8 mouse cellular contexts compared by ENCODE assay signal in genomic region chr15:78528726-78529411, GRCm38 (mm10). TPM values are rescaled to one million over a fixed set of nuclear protein-coding genes. Genes with fewer than 3 reads are reported as not detected.
DNase-seq lines count a peak whose midpoint lies in the region; ATAC-seq and TF ChIP-seq lines count a peak whose summit lies in the region.

No protein-coding gene starts in this region.

- H3K4me3 ChIP-seq in spleen, adult 2 months (ENCODE audit: extremely low read depth, insufficient read depth, insufficient read length), result peak overlapping the region; percentile 33; the same call in 1 of the 2 replicates
- peak overlapping the region; percentile 33 for H3K4me3 ChIP-seq in forebrain, embryonic 13.5 days
- peak overlapping the region; percentile 27 for H3K4me3 ChIP-seq in hindbrain, embryonic 16.5 days (ENCODE audit: low read length)
- peak overlapping the region; percentile 40 for H3K4me3 ChIP-seq in liver, embryonic 13.5 days (replicated peaks)
- H3K4me3 ChIP-seq in stomach, embryonic 15.5 days (replicated peaks), result peak overlapping the region; percentile 43

- peaks cover 7% of the 10 kb centered on the region; the same call in 1 of the 2 replicates for H3K4me1 ChIP-seq in spleen, adult 2 months (ENCODE audit: control insufficient read depth, insufficient read depth, insufficient read length)
- H3K4me1 ChIP-seq in forebrain, embryonic 13.5 days, result peaks cover 32% of the 10 kb centered on the region
- H3K4me1 ChIP-seq in hindbrain, embryonic 16.5 days (ENCODE audit: control insufficient read depth, insufficient read depth, low read depth, low read length), result peaks cover 23% of the 10 kb centered on the region
- H3K4me1 ChIP-seq in liver, embryonic 13.5 days (replicated peaks), result peaks cover 44% of the 10 kb centered on the region
- peaks cover 30% of the 10 kb centered on the region for H3K4me1 ChIP-seq in stomach, embryonic 15.5 days

- peak overlapping the region; percentile 60 for H3K4me2 ChIP-seq in forebrain, embryonic 13.5 days
- H3K4me2 ChIP-seq in hindbrain, embryonic 16.5 days (ENCODE audit: low read length), result peak overlapping the region; percentile 52
- H3K4me2 ChIP-seq in liver, embryonic 13.5 days, result peak overlapping the region; percentile 58
- H3K4me2 ChIP-seq in stomach, embryonic 15.5 days, result peak overlapping the region; percentile 57

- no peaks in the 10 kb centered on the region for H3K9me3 ChIP-seq in forebrain, embryonic 13.5 days (replicated peaks)
- no peaks in the 10 kb centered on the region for H3K9me3 ChIP-seq in hindbrain, embryonic 16.5 days (ENCODE audit: control insufficient read depth, low read length)
- no peaks in the 10 kb centered on the region for H3K9me3 ChIP-seq in liver, embryonic 13.5 days (replicated peaks)
- H3K9me3 ChIP-seq in stomach, embryonic 15.5 days, result no peaks in the 10 kb centered on the region

- DNase-seq in spleen, adult 2 months (ENCODE audit: low read depth in 1 of 2, low spot score in 2 of 2), result peak in 1 of 2 experiments; percentile 23
- no peak for DNase-seq in spleen, postnatal 36 days (ENCODE audit: low spot score in 2 of 2)
- no peak for DNase-seq in liver, embryonic 13.5 days
- no peak for DNase-seq in ovary, postnatal 36 days (ENCODE audit: low spot score)
- DNase-seq in left cerebral cortex, postnatal 10 days (ENCODE audit: extremely low spot score in 1 of 2, low spot score in 2 of 2), result no peak

- no peaks in the 10 kb centered on the region for H3K27me3 ChIP-seq in spleen, adult 2 months (ENCODE audit: control insufficient read depth, insufficient read depth, low read length)
- no peaks in the 10 kb centered on the region for H3K27me3 ChIP-seq in forebrain, embryonic 13.5 days
- H3K27me3 ChIP-seq in hindbrain, embryonic 16.5 days (replicated peaks; ENCODE audit: control insufficient read depth, insufficient read depth, low read length), result no peaks in the 10 kb centered on the region
- peaks cover 17% of the 10 kb centered on the region for H3K27me3 ChIP-seq in liver, embryonic 13.5 days
- H3K27me3 ChIP-seq in stomach, embryonic 15.5 days (replicated peaks), result no peaks in the 10 kb centered on the region

- no peaks in the 10 kb centered on the region for H3K36me3 ChIP-seq in spleen, adult 2 months (ENCODE audit: control insufficient read depth, insufficient read depth, low read length)
- H3K36me3 ChIP-seq in forebrain, embryonic 13.5 days (ENCODE audit: poor library complexity, severe bottlenecking), result no peaks in the 10 kb centered on the region
- no peaks in the 10 kb centered on the region for H3K36me3 ChIP-seq in hindbrain, embryonic 16.5 days (ENCODE audit: control insufficient read depth, insufficient read depth, low read length)
- no peaks in the 10 kb centered on the region for H3K36me3 ChIP-seq in liver, embryonic 13.5 days
- no peaks in the 10 kb centered on the region for H3K36me3 ChIP-seq in stomach, embryonic 15.5 days

- TF ChIP-seq POLR2A in spleen, adult 2 months (IDR thresholded peaks at IDR 0.05; ENCODE audit: low read depth, low read length), result no peak

- WGBS in spleen, adult 2 months, result 14% methylated on average over 11 of the region's 11 CpGs
- 53% methylated on average over 11 of the region's 11 CpGs for WGBS in forebrain, embryonic 13.5 days
- 47% methylated on average over 11 of the region's 11 CpGs for WGBS in hindbrain, embryonic 16.5 days
- WGBS in liver, embryonic 13.5 days (ENCODE audit: insufficient replicate concordance), result 24% methylated on average over 11 of the region's 11 CpGs
- 33% methylated on average over 11 of the region's 11 CpGs for WGBS in stomach, embryonic 15.5 days

- no peak for ATAC-seq in forebrain, embryonic 13.5 days
- ATAC-seq in hindbrain, embryonic 16.5 days, result no peak
- ATAC-seq in liver, embryonic 13.5 days (ENCODE audit: low read depth), result 0 out of 2 replicates have a peak, but pooled peaks have one; percentile 3
- ATAC-seq in stomach, embryonic 15.5 days (ENCODE audit: insufficient read depth, low FRiP score, low read depth), result 0 out of 2 replicates have a peak, but pooled peaks have one; percentile 1

- peak overlapping the region; percentile 66 for H3K9ac ChIP-seq in forebrain, embryonic 13.5 days
- H3K9ac ChIP-seq in hindbrain, embryonic 16.5 days (ENCODE audit: low read depth, low read length), result peak overlapping the region; percentile 65
- peak overlapping the region; percentile 43 for H3K9ac ChIP-seq in liver, embryonic 13.5 days
- H3K9ac ChIP-seq in stomach, embryonic 15.5 days, result peak overlapping the region; percentile 23

- no peak for TF ChIP-seq CTCF in spleen, adult 2 months (IDR thresholded peaks at IDR 0.05; ENCODE audit: extremely low read depth, insufficient read depth, insufficient read length, insufficient replicate concordance)

- peak overlapping the region; percentile 71 for H3K27ac ChIP-seq in spleen, adult 2 months (ENCODE audit: insufficient read depth, low read length)
- H3K27ac ChIP-seq in forebrain, embryonic 13.5 days, result no peak overlapping the region
- peak overlapping the region; percentile 26; the same call in 1 of the 2 replicates for H3K27ac ChIP-seq in hindbrain, embryonic 16.5 days (ENCODE audit: low read depth, low read length)
- peak overlapping the region; percentile 50 for H3K27ac ChIP-seq in liver, embryonic 13.5 days
- H3K27ac ChIP-seq in stomach, embryonic 15.5 days, result peak overlapping the region; percentile 83

- intact Hi-C loops in left cerebral cortex, postnatal 10 days (cut with DNase I), result no loop called here

RNA-seq across cellular contexts. Expression of gene C1qtnf6, which starts 2.3 kb away (rescaled TPM):
- polyA plus RNA-seq in spleen, adult 2 months (2012; rRNA removed), result 22.9 and 23.6 TPM in 2 replicates
- 4.1 and 5.8 TPM in 2 replicates for polyA plus RNA-seq in forebrain, embryonic 13.5 days (2015; fragmentation: Nextera tagmentation; extraction: Ambion mirVana)
- 9.9 and 11.6 TPM in 2 replicates for polyA plus RNA-seq in hindbrain, embryonic 16.5 days (2015; fragmentation: Nextera tagmentation; extraction: Ambion mirVana)
- polyA plus RNA-seq in liver, embryonic 13.5 days (2015; fragmentation: Nextera tagmentation; extraction: Ambion mirVana), result 3.6 and 4.5 TPM in 2 replicates
- 23.9 and 25.0 TPM in 2 replicates for polyA plus RNA-seq in stomach, embryonic 15.5 days (2015; fragmentation: Nextera tagmentation; extraction: Ambion mirVana)
- total RNA-seq in left cerebral cortex, postnatal 10 days (2021), result 10 to 100 TPM; 14.4 to 15.9 TPM

RNA-seq across cellular contexts. Expression of gene Sstr3, which starts 15.6 kb away (rescaled TPM):
- polyA plus RNA-seq in spleen, adult 2 months (2012; rRNA removed), result 0.26 TPM in 1 of 2 replicates, not detected in the other
- 0.96 and 1.4 TPM in 2 replicates for polyA plus RNA-seq in forebrain, embryonic 13.5 days (2015; fragmentation: Nextera tagmentation; extraction: Ambion mirVana)
- polyA plus RNA-seq in hindbrain, embryonic 16.5 days (2015; fragmentation: Nextera tagmentation; extraction: Ambion mirVana), result 0.95 and 1.1 TPM in 2 replicates
- not detected in 2 replicates for polyA plus RNA-seq in liver, embryonic 13.5 days (2015; fragmentation: Nextera tagmentation; extraction: Ambion mirVana)
- polyA plus RNA-seq in stomach, embryonic 15.5 days (2015; fragmentation: Nextera tagmentation; extraction: Ambion mirVana), result 0.18 and 0.44 TPM in 2 replicates
- total RNA-seq in left cerebral cortex, postnatal 10 days (2021), result 10 to 100 TPM; 12.9 to 14.4 TPM

RNA-seq across cellular contexts. Expression of gene Il2rb, which starts 33.8 kb away (rescaled TPM):
- polyA plus RNA-seq in spleen, adult 2 months (2012; rRNA removed), result 63.5 and 84.1 TPM in 2 replicates
- polyA plus RNA-seq in forebrain, embryonic 13.5 days (2015; fragmentation: Nextera tagmentation; extraction: Ambion mirVana), result not detected in 2 replicates
- polyA plus RNA-seq in hindbrain, embryonic 16.5 days (2015; fragmentation: Nextera tagmentation; extraction: Ambion mirVana), result 0.26 and 0.37 TPM in 2 replicates
- polyA plus RNA-seq in liver, embryonic 13.5 days (2015; fragmentation: Nextera tagmentation; extraction: Ambion mirVana), result 0.23 and 0.35 TPM in 2 replicates
- 0.53 and 0.69 TPM in 2 replicates for polyA plus RNA-seq in stomach, embryonic 15.5 days (2015; fragmentation: Nextera tagmentation; extraction: Ambion mirVana)
- total RNA-seq in left cerebral cortex, postnatal 10 days (2021), result under 1 TPM in 1 of 2 experiments, not detected in 1; 0.17 TPM

RNA-seq across cellular contexts. Expression of gene Rac2, which starts 43.7 kb away (rescaled TPM):
- polyA plus RNA-seq in spleen, adult 2 months (2012; rRNA removed), result 1,941 and 2,027 TPM in 2 replicates
- 2.9 and 3.4 TPM in 2 replicates for polyA plus RNA-seq in forebrain, embryonic 13.5 days (2015; fragmentation: Nextera tagmentation; extraction: Ambion mirVana)
- polyA plus RNA-seq in hindbrain, embryonic 16.5 days (2015; fragmentation: Nextera tagmentation; extraction: Ambion mirVana), result 4.0 and 5.7 TPM in 2 replicates
- polyA plus RNA-seq in liver, embryonic 13.5 days (2015; fragmentation: Nextera tagmentation; extraction: Ambion mirVana), result 75.2 and 81.2 TPM in 2 replicates
- 26.5 and 36.5 TPM in 2 replicates for polyA plus RNA-seq in stomach, embryonic 15.5 days (2015; fragmentation: Nextera tagmentation; extraction: Ambion mirVana)
- total RNA-seq in left cerebral cortex, postnatal 10 days (2021), result 1 to 10 TPM; 1.6 to 2.1 TPM

Comparison
In these comparisons a context has a peak if more than half of its experiments do, and no peak if none do; other contexts are left out.
1. ATAC-seq: peak in liver, embryonic 13.5 days (single experiment) and stomach, embryonic 15.5 days (single experiment); none in forebrain, embryonic 13.5 days (single experiment) and hindbrain, embryonic 16.5 days (single experiment).
2. RNA of gene Il2rb, which starts 33.8 kb away (polyA plus RNA-seq): 63.5 to 84.1 TPM in spleen, adult 2 months; 0.53 to 0.69 TPM in stomach, embryonic 15.5 days, 0.26 to 0.37 TPM in hindbrain, embryonic 16.5 days, 0.23 to 0.35 TPM in liver, embryonic 13.5 days and not detected in forebrain, embryonic 13.5 days; every median in the first group is over 10 times any median in the second.
3. Peak in every context shown above with its lines, with median percentiles within 50 percentile points of each other: H3K4me3 ChIP-seq, H3K4me2 ChIP-seq and H3K9ac ChIP-seq.